Mouse (Mus musculus) testis, adult 2 months (tissue): ENCODE measurements around the gene Akr1a1.

ENCODE experiments used
- CTCF ChIP-seq: fragments of 200-500 bp; IDR thresholded peaks from 2 replicates; pipeline ENCODE4 v1.5.1; 2012; ENCODE audit warnings: low read depth, mild to moderate bottlenecking, inconsistent platforms, low read length, moderate library complexity; ENCODE audit not compliant: control insufficient read depth, insufficient read depth, insufficient replicate concordance
- POLR2A ChIP-seq: fragments of 200-500 bp; IDR thresholded peaks from 2 replicates; pipeline ENCODE4 v1.6.1; 2012; ENCODE audit warnings: low read depth, mild to moderate bottlenecking, inconsistent platforms, low read length, moderate library complexity; ENCODE audit not compliant: control insufficient read depth

- TF ChIP-seq CTCF (no peak), POLR2A (no peak)
These were observed 24.5 kb upstream of the Akr1a1 start for GRCm38 (mm10) chr4:116676027-116676426.
